Mouse (Mus musculus): ENCODE data around the gene Trnp1.

DNA sequence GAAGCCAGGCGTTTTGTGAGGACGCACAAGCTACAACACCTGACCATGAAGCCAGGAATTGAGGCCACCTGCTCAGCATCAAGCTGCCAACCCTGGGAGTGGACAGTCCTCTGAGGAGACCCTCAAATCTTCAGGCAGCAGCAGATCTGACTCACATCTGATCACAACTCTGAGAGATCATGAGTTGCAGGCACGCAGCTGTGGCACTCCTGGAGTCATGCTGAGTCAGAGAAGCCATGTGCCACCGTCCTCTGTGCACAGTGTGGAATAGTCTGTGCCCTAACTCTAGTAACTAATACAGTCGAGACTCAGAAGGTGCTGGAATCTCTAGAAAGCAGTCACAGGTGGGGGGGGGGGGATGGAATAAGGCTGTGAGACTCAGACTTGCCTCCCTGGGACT is 51.0 kb downstream of the Trnp1 start:
- no peak for TF ChIP-seq CTCF (conservative IDR thresholded peaks at IDR 0.05; ENCODE audit: low read length)
- TF ChIP-seq NANOG (IDR thresholded peaks at IDR 0.05; ENCODE audit: borderline replicate concordance, low read length), result no peak
- no peak for TF ChIP-seq POU5F1 (IDR thresholded peaks at IDR 0.05; ENCODE audit: borderline replicate concordance, low read length)
